Mouse (Mus musculus) cortical plate, adult 2 months (tissue): Measurements from ENCODE around the gene Gm49403.

Experiments
- CTCF ChIP-seq: fragments of 200-500 bp; IDR thresholded peaks from 2 replicates; pipeline ENCODE4 v1.5.1; 2011; ENCODE audit warnings: mild to moderate bottlenecking, control low read depth, low read length; ENCODE audit not compliant: insufficient read depth; ENCODE audit errors: extremely low read depth
- POLR2A ChIP-seq: fragments of 200-500 bp; IDR thresholded peaks from 2 replicates; pipeline ENCODE4 v1.6.1; 2011; ENCODE audit warnings: mild to moderate bottlenecking, low read length, control low read depth; ENCODE audit not compliant: insufficient read depth; ENCODE audit errors: extremely low read depth

- TF ChIP-seq CTCF = no peak
- no peak for TF ChIP-seq POLR2A
These were observed 11.7 kb downstream of the Gm49403 start for GRCm38 (mm10) chr19:8895397-8895960.
